ENCODE assay signal across 8 mouse cellular contexts in genomic region chr3:66220554-66221242, GRCm38 (mm10). TPM values are rescaled to one million over a fixed set of nuclear protein-coding genes. Genes with fewer than 3 reads are reported as not detected.
DNase-seq lines count a peak whose midpoint lies in the region; ATAC-seq and TF ChIP-seq lines count a peak whose summit lies in the region.

No protein-coding gene starts in this region.

- H3K36me3 ChIP-seq in forebrain, embryonic 13.5 days (ENCODE audit: poor library complexity, severe bottlenecking) = no peaks in the 10 kb centered on the region

- intact Hi-C loops in left cerebral cortex, adult 2 months (cut with DNase I) = loop anchor here (1.0 kb wide), 1 partner anchor 216 kb away; no protein-coding TSS in a partner anchor

- H3K4me1 ChIP-seq in forebrain, embryonic 13.5 days = peaks cover 18% of the 10 kb centered on the region; the same call in 1 of the 2 replicates

- WGBS in forebrain, embryonic 13.5 days = under 1% methylated on average over 54 of the region's 54 CpGs

- peak overlapping the region; percentile 95 for H3K4me2 ChIP-seq in forebrain, embryonic 13.5 days

- H3K9me3 ChIP-seq in forebrain, embryonic 13.5 days (replicated peaks) = no peaks in the 10 kb centered on the region

- H3K27me3 ChIP-seq in forebrain, embryonic 13.5 days = peaks cover 10% of the 10 kb centered on the region; the same call in 1 of the 2 replicates

- ATAC-seq in forebrain, embryonic 13.5 days = peak; percentile 94
- peak; percentile 62 to 76; a peak in 3 of 4 replicates for ATAC-seq in hematopoietic stem cell, adult 5-6 weeks (replicated peaks in 1 of 2; ENCODE audit: insufficient read depth in 1 of 2, low FRiP score in 2 of 2, low TSS enrichment in 1 of 2, low read depth in 1 of 2, poor library complexity in 2 of 2, severe bottlenecking in 2 of 2)

- peak overlapping the region; percentile 77 for H3K9ac ChIP-seq in forebrain, embryonic 13.5 days

- H3K27ac ChIP-seq in forebrain, embryonic 13.5 days = peak overlapping the region; percentile 48; the same call in 1 of the 2 replicates
- no peak overlapping the region for H3K27ac ChIP-seq in left cerebral cortex, adult 2 months

- TF ChIP-seq CTCF in left cerebral cortex, adult 2 months (IDR thresholded peaks at IDR 0.05) = no peak; the same call in 1 of the 2 replicates

- H3K4me3 ChIP-seq in forebrain, embryonic 13.5 days = peak overlapping the region; percentile 63
- H3K4me3 ChIP-seq in left cerebral cortex, adult 2 months = peak overlapping the region; percentile 54

- peak; percentile 57 for DNase-seq in 3134 (ENCODE audit: extremely low read depth, insufficient read length, low spot score)
- peak; percentile 54 for DNase-seq in adipocyte (ENCODE audit: low spot score)
- peak; percentile 41 to 60 for DNase-seq in left cerebral cortex, adult 2 months (ENCODE audit: extremely low spot score in 1 of 2, low spot score in 2 of 2)
- peak; percentile 60 for DNase-seq in mesoderm, embryonic 11.5 days (ENCODE audit: low read depth, low spot score)
- peak; percentile 53 for DNase-seq in right cerebral cortex, postnatal 4 days
- no peak for DNase-seq in thymus, postnatal 36 days

RNA-seq across cellular contexts. Expression of gene Ptx3, which starts 1.0 kb away (rescaled TPM):
- 22.6 and 24.5 TPM in 2 replicates for polyA plus RNA-seq in forebrain, embryonic 13.5 days (2015; fragmentation: Nextera tagmentation; extraction: Ambion mirVana)
- 0.05 TPM in 1 of 2 replicates, not detected in the other for total RNA-seq in hematopoietic stem cell, adult 5-6 weeks (2017)
- total RNA-seq in left cerebral cortex, adult 2 months (2021) = under 1 TPM; 0.41 to 0.47 TPM

Comparison
In these comparisons a context has a peak if more than half of its experiments do, and no peak if none do; other contexts are left out.
1. DNase-seq: peak in 3134 (single experiment), adipocyte (single experiment), left cerebral cortex, adult 2 months (2 of 2), mesoderm, embryonic 11.5 days (single experiment) and right cerebral cortex, postnatal 4 days (single experiment); none in thymus, postnatal 36 days (0 of 2).